Mouse (Mus musculus) small intestine, adult 10 weeks (tissue): Measurements from ENCODE around the gene Cldn17. TPM values are rescaled to one million over a fixed set of nuclear protein-coding genes. Genes with fewer than 3 reads are reported as not detected.

Experiments
- polyA plus RNA-seq: library from polyadenylated mRNA; stranded (reverse); fragments of 350-450 nt; fragmentation: Illumina TruSeq; extraction: RNeasy Lipid Tissue Mini Kit (QIAGEN cat#74804); gene quantifications from one replicate; pipeline ENCODE4 v1.2.3, GENCODE M21; 2014; ENCODE audit warnings: low replicate concordance

Gene Cldn17
- not detected for polyA plus RNA-seq

GRCm38 (mm10) chr16:88506878-88507277, at the start of gene Cldn17:
Gene Cldn17 (minus strand): TSS chr16:88506978.

Other genes with a start within 250 kb of the Cldn17 start
- gene Grik1, start 216.7 kb downstream of the Cldn17 start, polyA plus RNA-seq: 0.30 TPM
- gene Cldn8, start 56.2 kb upstream of the Cldn17 start, polyA plus RNA-seq: 3.4 TPM
- gene Krtap24-1, start 105.3 kb upstream of the Cldn17 start, polyA plus RNA-seq: not detected
- not detected for gene 2310079G19Rik, start 120.7 kb upstream of the Cldn17 start, polyA plus RNA-seq
- not detected for gene Krtap26-1, start 140.8 kb upstream of the Cldn17 start, polyA plus RNA-seq
- not detected for gene Krtap27-1, start 164.7 kb upstream of the Cldn17 start, polyA plus RNA-seq
- not detected for gene 2310061N02Rik, start 201.0 kb upstream of the Cldn17 start, polyA plus RNA-seq
- not detected for gene Krtap13-1, start 221.9 kb upstream of the Cldn17 start, polyA plus RNA-seq
- gene Krtap13, start 244.7 kb upstream of the Cldn17 start, polyA plus RNA-seq: not detected